Mouse (Mus musculus) small intestine, adult 2 months (tissue): ENCODE measurements around the gene Hist1h2bj. TPM values are rescaled to one million over a fixed set of nuclear protein-coding genes. Genes with fewer than 3 reads are reported as not detected.
"Not testable (repeated sequence)": the region's sequence is repeated elsewhere in the genome, so short reads cannot be mapped to it uniquely, and the experiment has no call there.

Experiments
- H3K27ac ChIP-seq: fragments of 200-500 bp; 2 replicates; pipeline ENCODE4 v1.5.1; 2012; ENCODE audit warnings: low read depth, low read length, control low read depth, inconsistent platforms; ENCODE audit not compliant: insufficient read depth
- H3K27me3 ChIP-seq: fragments of 200-500 bp; 2 replicates; pipeline ENCODE4 v1.6.1; 2012; ENCODE audit warnings: mild to moderate bottlenecking, moderate library complexity, low read length, inconsistent platforms; ENCODE audit not compliant: control insufficient read depth, insufficient read depth
- H3K36me3 ChIP-seq: fragments of 200-500 bp; 2 replicates; pipeline ENCODE4 v1.6.1; 2012; ENCODE audit warnings: mild to moderate bottlenecking, low read length, control low read depth, inconsistent platforms; ENCODE audit not compliant: control insufficient read depth, insufficient read depth
- H3K4me1 ChIP-seq: fragments of 200-500 bp; 2 replicates; pipeline ENCODE4 v1.6.1; 2012; ENCODE audit warnings: low read length, inconsistent platforms, mixed read lengths; ENCODE audit not compliant: control insufficient read depth, insufficient read depth, insufficient read length
- H3K4me3 ChIP-seq: fragments of 200-500 bp; 2 replicates; pipeline ENCODE4 v1.5.1; 2012; ENCODE audit warnings: low read depth, mild to moderate bottlenecking, control low read depth, inconsistent platforms, low read length, moderate library complexity
- CTCF ChIP-seq: fragments of 200-500 bp; IDR thresholded peaks from 2 replicates; pipeline ENCODE4 v1.5.1; 2012; ENCODE audit warnings: low read depth, mild to moderate bottlenecking, control low read depth, inconsistent platforms, low read length, moderate library complexity, mixed read lengths; ENCODE audit not compliant: insufficient replicate concordance, insufficient read length; ENCODE audit errors: extremely low read depth
- POLR2A ChIP-seq: fragments of 200-500 bp; IDR thresholded peaks from 2 replicates; pipeline ENCODE4 v1.6.1; 2012; ENCODE audit warnings: low read depth, mild to moderate bottlenecking, control low read depth, inconsistent platforms, low read length, moderate library complexity
- WGBS: fragments of 180-500 bp; shearing (Covaris S2); methylation state at CpG from one replicate; pipeline ENCODE4 v1.1.7; 2018; 5-methylcytosine and 5-hydroxymethylcytosine counted together
- polyA plus RNA-seq: library from polyadenylated mRNA; depleted of rRNA; stranded (reverse); fragments of >200 nt; gene quantifications from 2 replicates; pipeline ENCODE4 v1.2.3, GENCODE M21; 2012

Hist1h2bj gene
- polyA plus RNA-seq, 1 experiment, result 21.2 TPM

DNA sequence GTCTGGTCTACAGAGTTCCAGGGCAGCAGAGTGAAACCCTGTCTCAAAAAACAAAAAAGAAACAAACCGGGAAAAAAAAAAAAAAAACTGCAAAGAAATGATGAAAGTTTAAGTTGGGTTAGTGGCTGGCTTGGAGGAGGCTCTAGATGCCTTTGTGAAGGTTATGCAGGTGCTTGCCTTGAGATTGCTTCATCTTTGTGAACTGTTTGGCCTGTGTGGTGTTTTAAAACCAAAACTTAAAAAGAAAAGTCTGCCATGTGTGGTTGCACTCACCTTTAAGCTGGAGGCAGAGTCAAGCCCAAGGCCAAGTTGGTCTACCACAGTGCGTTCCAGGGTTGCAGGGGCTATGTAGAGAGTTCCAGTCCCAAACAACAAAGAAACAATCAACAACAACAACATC lies 6.0 kb downstream of the Hist1h2bj start:
- no peak overlapping the region for H3K27ac ChIP-seq

GRCm38 (mm10) chr13:22049737-22050440 lies 6.9 kb downstream of the Hist1h2bj start:
- WGBS, result 2% methylated on average over 14 of the region's 14 CpGs
- Histone ChIP-seq H3K27ac (no peak overlapping the region), H3K36me3 (no peaks in the 10 kb centered on the region), H3K27me3 (no peaks in the 10 kb centered on the region), H3K4me3 (peak overlapping the region; percentile 53), H3K4me1 (peaks cover 2% of the 10 kb centered on the region; the same call in 1 of the 2 replicates)
- TF ChIP-seq POLR2A, result no peak
- no peak for TF ChIP-seq CTCF

More for the DNA sequence above, 6.0 kb downstream of the Hist1h2bj start:
- Histone ChIP-seq H3K4me1 (peaks cover 4% of the 10 kb centered on the region; the same call in 1 of the 2 replicates), H3K27me3 (no peaks in the 10 kb centered on the region), H3K36me3 (no peaks in the 10 kb centered on the region), H3K4me3 (no peak overlapping the region)
- 86% methylated on average over 2 of the region's 2 CpGs for WGBS
- no peak for TF ChIP-seq POLR2A
- TF ChIP-seq CTCF, result no peak

- under 1% methylated on average over 52 of the region's 52 CpGs for WGBS
- H3K27me3 ChIP-seq, result no peaks in the 10 kb centered on the region
- TF ChIP-seq CTCF (peak; percentile 69), POLR2A (no peak)
- H3K27ac ChIP-seq, result peak overlapping the region; percentile 30
- H3K4me3 ChIP-seq, result peak overlapping the region; percentile 54
- no peaks in the 10 kb centered on the region for H3K36me3 ChIP-seq
- H3K4me1 ChIP-seq, result peaks cover 2% of the 10 kb centered on the region; the same call in 1 of the 2 replicates
Measured at GRCm38 (mm10) chr13:22050591-22051522, 7.8 kb downstream of the Hist1h2bj start.

DNA sequence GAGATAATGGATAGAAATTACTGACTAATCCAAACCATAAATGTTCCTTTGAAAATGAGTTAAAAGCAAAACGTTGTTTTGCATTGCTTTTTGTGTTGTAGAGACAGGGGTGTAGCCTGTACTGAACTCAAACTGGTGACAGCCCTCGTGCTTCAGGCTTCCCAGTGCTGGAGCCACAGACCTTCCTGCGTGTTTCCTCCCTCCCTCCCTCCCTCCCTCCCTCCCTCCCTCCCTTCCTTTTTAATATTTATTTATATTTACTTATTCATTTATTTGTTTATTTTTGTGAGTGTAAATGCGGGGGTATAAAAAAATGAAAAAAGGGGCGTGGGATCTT lies 8.5 kb downstream of the Hist1h2bj start:
- WGBS, result 11% methylated on average over 5 of the region's 5 CpGs
- Histone ChIP-seq H3K36me3 (no peaks in the 10 kb centered on the region), H3K4me3 (peak overlapping the region; percentile 54; the same call in 1 of the 2 replicates), H3K27ac (0 out of 2 replicates have a peak overlapping the region, but pooled peaks have one; percentile 30), H3K27me3 (no peaks in the 10 kb centered on the region), H3K4me1 (peaks cover 2% of the 10 kb centered on the region; the same call in 1 of the 2 replicates)
- TF ChIP-seq POLR2A, result no peak
- no peak for TF ChIP-seq CTCF

GRCm38 (mm10) chr13:22053754-22054153 lies 10.7 kb downstream of the Hist1h2bj start:
- H3K27ac ChIP-seq, result no peak overlapping the region
- TF ChIP-seq CTCF (no peak), POLR2A (no peak)
- no peaks in the 10 kb centered on the region for H3K36me3 ChIP-seq
- 97% methylated on average over 1 of the region's 1 CpGs for WGBS
- no peak overlapping the region for H3K4me3 ChIP-seq
- H3K27me3 ChIP-seq, result no peaks in the 10 kb centered on the region
- peaks cover 2% of the 10 kb centered on the region; the same call in 1 of the 2 replicates for H3K4me1 ChIP-seq

DNA sequence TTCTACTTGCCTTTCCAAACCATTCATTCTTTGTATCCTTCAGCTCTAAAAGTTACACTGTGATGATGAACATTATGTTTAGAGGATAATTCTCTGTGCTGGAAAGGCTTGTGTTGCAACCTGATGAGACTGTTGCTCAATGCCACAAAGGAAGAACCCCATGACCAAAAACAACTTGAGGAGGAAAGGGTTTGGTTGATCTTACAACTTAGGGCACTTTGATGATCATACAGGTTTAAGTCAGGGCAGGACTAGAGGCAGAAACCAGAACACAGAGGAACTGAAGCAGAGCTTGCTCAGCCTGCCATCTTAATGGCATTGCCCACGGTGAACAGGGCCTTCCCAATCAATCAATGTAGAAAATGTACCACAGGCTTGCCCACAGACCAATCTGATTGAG lies 18.4 kb downstream of the Hist1h2bj start:
- no peaks in the 10 kb centered on the region for H3K36me3 ChIP-seq
- 70% methylated on average over 1 of the region's 1 CpGs for WGBS
- no peaks in the 10 kb centered on the region for H3K27me3 ChIP-seq
- H3K27ac ChIP-seq, result no peak overlapping the region
- TF ChIP-seq CTCF, result no peak
- no peak for TF ChIP-seq POLR2A
- no peak overlapping the region for H3K4me3 ChIP-seq
- no peaks in the 10 kb centered on the region for H3K4me1 ChIP-seq

- 20% methylated on average over 1 of the region's 1 CpGs for WGBS
- Histone ChIP-seq H3K4me3 (no peak overlapping the region), H3K27me3 (no peaks in the 10 kb centered on the region), H3K4me1 (no peaks in the 10 kb centered on the region), H3K27ac (no peak overlapping the region), H3K36me3 (no peaks in the 10 kb centered on the region)
- TF ChIP-seq POLR2A (no peak), CTCF (no peak)
Measured at GRCm38 (mm10) chr13:22063468-22063867, 20.5 kb downstream of the Hist1h2bj start.

GRCm38 (mm10) chr13:22084140-22084539 lies 41.1 kb downstream of the Hist1h2bj start, which contains the start of gene Vmn1r188:
TSS of gene Vmn1r188 (plus strand) at chr13:22084440.
- not testable (repeated sequence) for H3K27me3 ChIP-seq, H3K36me3 ChIP-seq, H3K27ac ChIP-seq, H3K4me3 ChIP-seq, H3K4me1 ChIP-seq
- WGBS, result 94% methylated on average over 1 of the region's 1 CpGs
